Mouse (Mus musculus) adrenal gland, adult 2 months (tissue): Measurements from ENCODE around the gene Tmem45b. TPM values are rescaled to one million over a fixed set of nuclear protein-coding genes. Genes with fewer than 3 reads are reported as not detected.

ENCODE experiments used
- DNase-seq: peaks from one replicate; pipeline ENCODE4 v3.0.0; 2021
- polyA plus RNA-seq: library from polyadenylated mRNA; depleted of rRNA; stranded (reverse); fragments of >200 nt; gene quantifications from 2 replicates; pipeline ENCODE4 v1.2.3, GENCODE M21; 2012; rRNA removed
- total RNA-seq, 2 experiments: library from RNA; stranded (reverse); gene quantifications; 2 replicates each; pipeline ENCODE4 v1.2.3; 2021

The Tmem45b gene
- total and polyA plus RNA-seq, 3 experiments: 35.3 to 43.2 (median 36.9) TPM

DNA sequence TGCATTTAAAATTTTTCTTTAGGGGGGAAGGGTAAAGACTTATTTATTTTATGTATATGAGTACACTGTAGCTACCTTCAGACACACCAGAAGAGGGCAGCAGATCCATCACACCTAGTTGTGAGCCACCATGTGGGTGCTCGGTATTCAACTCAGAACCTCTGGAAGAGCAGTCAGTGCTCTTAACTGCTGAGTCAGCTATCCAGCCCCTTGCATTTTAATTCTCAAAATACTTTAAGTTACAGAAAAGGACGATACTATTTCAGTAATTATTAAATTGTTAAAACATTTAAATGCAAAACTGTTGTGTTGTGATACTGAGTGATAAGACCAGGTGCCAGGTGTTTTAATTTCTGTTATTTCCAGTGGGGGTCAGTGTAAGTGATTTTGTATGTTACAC, 60.0 kb downstream of the Tmem45b start:
- DNase-seq: no peak

GRCm38 (mm10) chr9:31400441-31400840, 63.8 kb downstream of the Tmem45b start:
- DNase-seq: peak; percentile 71

DNA sequence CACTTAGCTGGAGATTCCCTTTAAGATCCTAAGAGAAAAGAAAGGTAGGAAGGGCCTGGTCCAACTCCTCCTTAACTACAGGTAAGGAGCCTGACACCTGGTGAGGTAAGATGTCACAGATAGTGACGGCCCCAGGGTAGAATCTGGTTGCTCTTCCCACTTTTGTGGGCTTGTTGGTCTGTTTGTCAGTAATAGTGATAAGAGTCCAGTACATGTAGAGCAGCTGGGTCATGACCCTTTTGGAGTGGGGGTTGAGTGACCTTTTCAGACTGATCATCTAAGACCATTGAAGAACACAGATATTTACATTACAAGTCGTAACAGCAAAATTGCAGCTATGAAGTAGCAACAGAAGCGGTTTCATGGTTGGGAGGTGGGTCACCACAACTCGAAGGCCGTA, 77.1 kb downstream of the Tmem45b start:
- no peak for DNase-seq

DNA sequence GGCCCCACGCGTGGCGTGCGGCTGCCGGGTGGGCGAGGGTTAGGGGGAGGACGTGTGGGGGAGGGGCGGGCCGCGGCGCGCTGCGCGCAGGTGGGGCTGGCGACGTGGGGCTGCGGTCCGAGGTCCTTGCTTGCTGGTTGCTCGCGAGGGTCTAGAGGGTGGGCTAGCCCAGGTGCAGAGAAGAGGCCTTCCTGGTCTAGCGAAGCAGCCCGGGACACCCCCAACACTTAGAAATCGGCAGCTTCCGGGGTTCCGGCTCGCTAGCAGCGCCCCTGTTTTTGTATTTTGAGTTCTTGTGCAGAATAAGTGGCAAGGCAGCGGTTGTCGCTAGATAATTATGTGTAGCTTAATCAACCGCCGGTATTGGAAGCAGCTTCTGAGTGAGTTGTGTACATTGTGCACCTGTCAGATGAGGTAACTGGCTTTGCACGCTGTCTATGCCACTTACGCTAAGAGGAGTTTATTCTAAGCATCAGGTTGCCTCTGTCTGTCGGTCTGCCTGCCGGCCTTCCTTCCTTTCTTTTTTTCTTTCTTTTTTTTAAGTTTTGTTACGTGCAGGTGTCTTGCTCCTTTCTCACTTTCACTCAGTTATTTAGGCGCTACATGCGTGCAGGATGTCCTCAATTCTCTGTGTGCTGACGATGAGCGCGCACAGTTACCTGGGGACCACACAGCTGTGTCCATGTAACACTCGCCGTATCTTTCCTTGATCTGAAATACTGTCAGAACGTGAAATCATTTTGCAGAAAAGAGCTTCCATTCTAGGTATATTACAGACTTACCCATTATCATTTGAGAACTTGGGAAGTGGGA, 77.7 kb downstream of the Tmem45b start:
- no peak for DNase-seq

DNA sequence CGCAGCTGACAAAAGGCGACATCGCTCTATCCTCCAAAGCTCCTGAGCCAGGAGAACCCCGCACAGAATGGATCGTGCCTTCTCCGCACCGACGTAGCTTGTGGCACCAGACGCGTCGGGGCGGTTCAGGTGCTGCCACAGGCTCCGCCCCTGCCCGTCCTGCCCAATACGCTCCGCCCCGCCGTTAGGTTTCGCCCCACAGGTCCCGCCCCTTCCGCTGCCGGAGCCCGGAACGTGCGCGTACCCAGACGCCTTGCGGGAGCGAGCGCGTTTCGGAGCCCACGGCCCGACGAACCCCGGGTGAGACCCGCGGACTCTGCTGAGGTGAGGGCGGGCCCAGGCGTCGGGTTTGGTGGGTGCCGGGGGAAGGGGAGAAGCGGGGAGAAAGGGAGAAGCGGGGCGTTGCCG, 78.3 kb downstream of the Tmem45b start, which contains the start of gene Nfrkb:
Gene Nfrkb (plus strand): TSS at position 246 of the 408 bp plus-strand sequence.
- DNase-seq: peak; percentile 97

- DNase-seq: no peak
Observed at GRCm38 (mm10) chr9:31385500-31385869, 78.8 kb downstream of the Tmem45b start.

- peak; percentile 19 for DNase-seq
Observed at GRCm38 (mm10) chr9:31384786-31385499, 79.3 kb downstream of the Tmem45b start.

GRCm38 (mm10) chr9:31376661-31377060, 87.6 kb downstream of the Tmem45b start:
- no peak for DNase-seq

Other genes starting within 250 kb of the Tmem45b start
- gene Prdm10, start 183.9 kb downstream of the Tmem45b start, total RNA-seq: 10 to 100 TPM in 1 of 2 experiments, 1 to 10 TPM in 1; 8.4 to 11.3 TPM
- 6.8 and 8.6 TPM in 2 replicates for gene Prdm10, start 183.9 kb downstream of the Tmem45b start, polyA plus RNA-seq
- 10 to 100 TPM; 15.7 to 19.0 TPM for gene Nfrkb, start 78.3 kb downstream of the Tmem45b start, total RNA-seq
- 17.7 and 18.7 TPM in 2 replicates for gene Nfrkb, start 78.3 kb downstream of the Tmem45b start, polyA plus RNA-seq